In the genomic region with DNA sequence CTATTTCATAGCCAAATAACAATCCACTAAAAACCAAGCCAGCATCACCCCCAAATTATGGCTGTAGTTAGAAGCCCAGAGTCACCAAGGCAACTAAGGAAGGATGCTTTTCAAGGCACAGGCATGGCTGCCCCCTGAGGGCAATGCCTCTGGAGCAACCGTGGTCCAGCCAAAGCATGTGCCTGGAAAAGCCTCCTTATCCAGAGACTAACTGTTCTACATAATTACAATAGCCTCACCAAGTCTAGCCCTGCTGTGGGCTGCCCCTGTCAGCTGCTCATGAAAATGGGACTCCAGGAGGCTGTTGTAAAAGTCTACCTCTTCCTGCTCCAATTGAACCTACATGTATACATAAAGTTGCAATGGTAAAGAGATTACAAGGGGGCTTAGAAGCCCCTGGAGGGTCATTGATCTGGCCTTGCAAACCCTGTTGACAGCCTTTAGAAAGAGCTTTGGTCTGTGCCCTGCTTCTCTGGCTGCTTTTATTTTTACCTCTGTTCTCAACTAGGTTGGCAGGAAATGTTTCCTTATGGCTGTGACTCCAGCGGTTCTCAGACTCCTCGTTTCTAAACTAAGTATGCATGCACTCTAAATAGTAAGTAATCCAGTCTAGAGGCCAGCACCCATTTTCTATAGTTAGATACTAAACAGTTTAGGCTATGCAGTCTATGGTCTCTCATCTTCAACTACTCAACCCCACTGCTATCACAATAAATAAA, we compare ENCODE assay signal across 23 mouse cellular contexts. TPM values are rescaled to one million over a fixed set of nuclear protein-coding genes. Genes with fewer than 3 reads are reported as not detected.
DNase-seq lines count a peak whose midpoint lies in the region; ATAC-seq lines count a peak whose summit lies in the region.
"Had no signal": no experiment of that assay in that cellular context is flagged by ENCODE, and none has a peak within 500 bp of the region (broad histone marks: within the 10 kb centered on the region; RNA-seq: fewer than 3 reads in every experiment).

No protein-coding gene starts in this region.

- no peak overlapping the region for H3K27ac ChIP-seq in forebrain, embryonic 14.5 days (ENCODE audit: low read depth, low read length)
- no peak overlapping the region for H3K27ac ChIP-seq in forebrain, embryonic 15.5 days (replicated peaks)
- no peak overlapping the region for H3K27ac ChIP-seq in midbrain, embryonic 11.5 days (ENCODE audit: low read depth, low read length)
- no peak overlapping the region for H3K27ac ChIP-seq in midbrain, embryonic 16.5 days (ENCODE audit: low read length)
- H3K27ac ChIP-seq in limb, embryonic 10.5 days = peak overlapping the region; percentile 26; the same call in 1 of the 2 replicates
- H3K27ac ChIP-seq in neural tube, embryonic 13.5 days (replicated peaks) = no peak overlapping the region
- no peak overlapping the region for H3K27ac ChIP-seq in liver, embryonic 12.5 days
- H3K27ac ChIP-seq: embryonic facial prominence, embryonic 13.5 days; heart, embryonic 15.5 days; layer of hippocampus, adult 2 months; limb, embryonic 15.5 days had no signal

- no peaks in the 10 kb centered on the region for H3K36me3 ChIP-seq in forebrain, embryonic 14.5 days (ENCODE audit: control insufficient read depth, insufficient read depth, low read length)
- no peaks in the 10 kb centered on the region for H3K36me3 ChIP-seq in forebrain, embryonic 15.5 days
- no peaks in the 10 kb centered on the region for H3K36me3 ChIP-seq in midbrain, embryonic 11.5 days (ENCODE audit: control insufficient read depth, insufficient read depth, low read length)
- H3K36me3 ChIP-seq in midbrain, embryonic 16.5 days (ENCODE audit: control insufficient read depth, insufficient read depth, low read length) = no peaks in the 10 kb centered on the region
- H3K36me3 ChIP-seq in limb, embryonic 10.5 days = 0 out of 2 replicates have a peak, but pooled peaks cover 3% of the 10 kb centered on the region
- H3K36me3 ChIP-seq in neural tube, embryonic 13.5 days = 0 out of 2 replicates have a peak, but pooled peaks cover 6% of the 10 kb centered on the region
- no peaks in the 10 kb centered on the region for H3K36me3 ChIP-seq in liver, embryonic 12.5 days
- H3K36me3 ChIP-seq: embryonic facial prominence, embryonic 13.5 days; heart, embryonic 15.5 days; limb, embryonic 15.5 days had no signal

- H3K9ac ChIP-seq in forebrain, embryonic 14.5 days (ENCODE audit: low read length) = no peak overlapping the region
- H3K9ac ChIP-seq in forebrain, embryonic 15.5 days (replicated peaks) = no peak overlapping the region
- no peak overlapping the region for H3K9ac ChIP-seq in midbrain, embryonic 11.5 days (ENCODE audit: low read length)
- no peak overlapping the region for H3K9ac ChIP-seq in midbrain, embryonic 16.5 days (ENCODE audit: low read depth, low read length)
- H3K9ac ChIP-seq in neural tube, embryonic 13.5 days = 0 out of 2 replicates have a peak overlapping the region, but pooled peaks have one; percentile 12
- H3K9ac ChIP-seq in liver, embryonic 12.5 days = no peak overlapping the region
- H3K9ac ChIP-seq: embryonic facial prominence, embryonic 13.5 days; heart, embryonic 15.5 days; limb, embryonic 15.5 days; liver, postnatal 0 days had no signal

- whole genome bisulfite sequencing in forebrain, embryonic 14.5 days = 7% methylated on average over 3 of the region's 3 CpGs
- WGBS in forebrain, embryonic 15.5 days = 7% methylated on average over 3 of the region's 3 CpGs
- 5% methylated on average over 3 of the region's 3 CpGs for whole genome bisulfite sequencing in midbrain, embryonic 11.5 days
- 2% methylated on average over 3 of the region's 3 CpGs for WGBS in midbrain, embryonic 16.5 days
- WGBS in limb, embryonic 10.5 days = 36% methylated on average over 3 of the region's 3 CpGs
- WGBS in neural tube, embryonic 13.5 days = 15% methylated on average over 3 of the region's 3 CpGs
- WGBS in liver, embryonic 12.5 days (ENCODE audit: insufficient replicate concordance) = 46% methylated on average over 3 of the region's 3 CpGs

- H3K4me2 ChIP-seq in forebrain, embryonic 14.5 days (ENCODE audit: low read length) = no peak overlapping the region
- no peak overlapping the region for H3K4me2 ChIP-seq in forebrain, embryonic 15.5 days (replicated peaks)
- no peak overlapping the region for H3K4me2 ChIP-seq in midbrain, embryonic 11.5 days
- no peak overlapping the region for H3K4me2 ChIP-seq in midbrain, embryonic 16.5 days (ENCODE audit: low read length)
- H3K4me2 ChIP-seq in neural tube, embryonic 13.5 days = no peak overlapping the region
- no peak overlapping the region for H3K4me2 ChIP-seq in liver, embryonic 12.5 days
- H3K4me2 ChIP-seq: embryonic facial prominence, embryonic 13.5 days; heart, embryonic 15.5 days; limb, embryonic 15.5 days had no signal

- H3K9me3 ChIP-seq in forebrain, embryonic 14.5 days (replicated peaks; ENCODE audit: control insufficient read depth, low read length) = no peaks in the 10 kb centered on the region
- no peaks in the 10 kb centered on the region for H3K9me3 ChIP-seq in forebrain, embryonic 15.5 days
- no peaks in the 10 kb centered on the region for H3K9me3 ChIP-seq in midbrain, embryonic 11.5 days (ENCODE audit: control insufficient read depth, low read length)
- no peaks in the 10 kb centered on the region for H3K9me3 ChIP-seq in midbrain, embryonic 16.5 days (replicated peaks; ENCODE audit: control insufficient read depth, low read length, poor library complexity, severe bottlenecking)
- no peaks in the 10 kb centered on the region for H3K9me3 ChIP-seq in limb, embryonic 10.5 days (replicated peaks)
- no peaks in the 10 kb centered on the region for H3K9me3 ChIP-seq in neural tube, embryonic 13.5 days
- H3K9me3 ChIP-seq in liver, embryonic 12.5 days (replicated peaks) = no peaks in the 10 kb centered on the region
- H3K9me3 ChIP-seq: embryonic facial prominence, embryonic 13.5 days; heart, embryonic 15.5 days; limb, embryonic 15.5 days had no signal

- peaks cover 5% of the 10 kb centered on the region; the same call in 1 of the 2 replicates for H3K4me1 ChIP-seq in forebrain, embryonic 14.5 days (ENCODE audit: control insufficient read depth, insufficient read depth, low read length)
- peaks cover 11% of the 10 kb centered on the region; the same call in 1 of the 2 replicates for H3K4me1 ChIP-seq in forebrain, embryonic 15.5 days
- H3K4me1 ChIP-seq in midbrain, embryonic 11.5 days (ENCODE audit: control insufficient read depth, insufficient read depth, low read length) = peaks cover 4% of the 10 kb centered on the region
- peaks cover 11% of the 10 kb centered on the region for H3K4me1 ChIP-seq in midbrain, embryonic 16.5 days (ENCODE audit: control insufficient read depth, insufficient read depth, low read length)
- peaks cover 49% of the 10 kb centered on the region for H3K4me1 ChIP-seq in limb, embryonic 10.5 days
- peaks cover 34% of the 10 kb centered on the region for H3K4me1 ChIP-seq in neural tube, embryonic 13.5 days (replicated peaks)
- no peaks in the 10 kb centered on the region for H3K4me1 ChIP-seq in liver, embryonic 12.5 days
- H3K4me1 ChIP-seq: heart, embryonic 15.5 days; megakaryocyte, embryonic 14.5 days had no signal

- H3K4me3 ChIP-seq in forebrain, embryonic 14.5 days (ENCODE audit: low read depth, low read length) = no peak overlapping the region
- no peak overlapping the region for H3K4me3 ChIP-seq in forebrain, embryonic 15.5 days
- no peak overlapping the region for H3K4me3 ChIP-seq in midbrain, embryonic 11.5 days (ENCODE audit: low read depth, low read length)
- no peak overlapping the region for H3K4me3 ChIP-seq in midbrain, embryonic 16.5 days (ENCODE audit: low read depth, low read length)
- H3K4me3 ChIP-seq in limb, embryonic 10.5 days = no peak overlapping the region
- no peak overlapping the region for H3K4me3 ChIP-seq in neural tube, embryonic 13.5 days
- no peak overlapping the region for H3K4me3 ChIP-seq in liver, embryonic 12.5 days
- H3K4me3 ChIP-seq: embryonic facial prominence, embryonic 13.5 days; heart, embryonic 15.5 days; layer of hippocampus, adult 2 months; limb, embryonic 15.5 days; megakaryocyte, embryonic 14.5 days had no signal

- no peak; the same call in 1 of the 2 replicates for ATAC-seq in forebrain, embryonic 14.5 days
- ATAC-seq in forebrain, embryonic 15.5 days (replicated peaks) = no peak
- peak; percentile 75 for ATAC-seq in midbrain, embryonic 11.5 days (ENCODE audit: low FRiP score)
- ATAC-seq in midbrain, embryonic 16.5 days = no peak
- no peak for ATAC-seq in neural tube, embryonic 13.5 days (ENCODE audit: low read depth)
- no peak for ATAC-seq in liver, embryonic 12.5 days
- ATAC-seq: intestine, postnatal 0 days; liver, postnatal 0 days had no signal

- DNase-seq in forebrain, embryonic 14.5 days (ENCODE audit: low spot score) = peak; percentile 22
- DNase-seq in midbrain, embryonic 11.5 days (ENCODE audit: low spot score, missing footprints) = no peak
- no peak for DNase-seq in limb, embryonic 10.5 days (ENCODE audit: low spot score)
- no peak for DNase-seq in layer of hippocampus, postnatal 14 days (ENCODE audit: low spot score in 2 of 2)
- DNase-seq: adrenal gland, adult 2 months; cerebellum, adult 11 months; cerebellum, postnatal 25 days; gastrocnemius, postnatal 10 days; heart, adult 18-20 months; kidney, postnatal 10 days; liver, postnatal 0 days; lung, postnatal 14 days; right cerebral cortex, postnatal 14 days had no signal

- no peaks in the 10 kb centered on the region for H3K27me3 ChIP-seq in forebrain, embryonic 14.5 days (replicated peaks; ENCODE audit: control insufficient read depth, insufficient read depth, low read length)
- no peaks in the 10 kb centered on the region for H3K27me3 ChIP-seq in forebrain, embryonic 15.5 days
- peaks cover 45% of the 10 kb centered on the region for H3K27me3 ChIP-seq in midbrain, embryonic 11.5 days (ENCODE audit: control insufficient read depth, insufficient read depth, low read length)
- no peaks in the 10 kb centered on the region for H3K27me3 ChIP-seq in midbrain, embryonic 16.5 days (ENCODE audit: control insufficient read depth, insufficient read depth, low read depth, low read length)
- H3K27me3 ChIP-seq in limb, embryonic 10.5 days (ENCODE audit: low read depth, poor library complexity, severe bottlenecking) = 0 out of 2 replicates have a peak, but pooled peaks cover 3% of the 10 kb centered on the region
- no peaks in the 10 kb centered on the region for H3K27me3 ChIP-seq in neural tube, embryonic 13.5 days
- peaks cover 9% of the 10 kb centered on the region for H3K27me3 ChIP-seq in liver, embryonic 12.5 days (replicated peaks)
- H3K27me3 ChIP-seq: embryonic facial prominence, embryonic 13.5 days; limb, embryonic 15.5 days had no signal

RNA-seq across cellular contexts. Expression of a gene that starts 6.3 kb away (rescaled TPM):
- 5.5 and 7.8 TPM in 2 replicates for polyA plus RNA-seq in forebrain, embryonic 14.5 days (2014; fragmentation: Nextera tagmentation; extraction: Ambion mirVana)
- polyA plus RNA-seq in forebrain, embryonic 15.5 days (2015; fragmentation: Nextera tagmentation; extraction: Ambion mirVana) = 8.3 and 9.1 TPM in 2 replicates
- polyA plus RNA-seq in midbrain, embryonic 11.5 days (2014; fragmentation: Nextera tagmentation; extraction: Ambion mirVana) = 6.8 and 7.7 TPM in 2 replicates
- polyA plus RNA-seq in midbrain, embryonic 16.5 days (2015; fragmentation: Nextera tagmentation; extraction: Ambion mirVana) = 15.9 and 16.5 TPM in 2 replicates
- 3.0 and 4.5 TPM in 2 replicates for polyA plus RNA-seq in limb, embryonic 10.5 days (2016; fragmentation: Nextera tagmentation; extraction: Ambion mirVana)
- 12.3 and 13.8 TPM in 2 replicates for polyA plus RNA-seq in neural tube, embryonic 13.5 days (2015; fragmentation: Nextera tagmentation; extraction: Ambion mirVana)
- 0.51 and 0.56 TPM in 2 replicates for polyA plus RNA-seq in liver, embryonic 12.5 days (2016; fragmentation: Nextera tagmentation; extraction: Ambion mirVana)
- total RNA-seq in layer of hippocampus, postnatal 14 days (2021) = 100 to 1,000 TPM; 184 to 192 TPM
